Comparison of ENCODE assay signal across 9 mouse cellular contexts in the genomic region with DNA sequence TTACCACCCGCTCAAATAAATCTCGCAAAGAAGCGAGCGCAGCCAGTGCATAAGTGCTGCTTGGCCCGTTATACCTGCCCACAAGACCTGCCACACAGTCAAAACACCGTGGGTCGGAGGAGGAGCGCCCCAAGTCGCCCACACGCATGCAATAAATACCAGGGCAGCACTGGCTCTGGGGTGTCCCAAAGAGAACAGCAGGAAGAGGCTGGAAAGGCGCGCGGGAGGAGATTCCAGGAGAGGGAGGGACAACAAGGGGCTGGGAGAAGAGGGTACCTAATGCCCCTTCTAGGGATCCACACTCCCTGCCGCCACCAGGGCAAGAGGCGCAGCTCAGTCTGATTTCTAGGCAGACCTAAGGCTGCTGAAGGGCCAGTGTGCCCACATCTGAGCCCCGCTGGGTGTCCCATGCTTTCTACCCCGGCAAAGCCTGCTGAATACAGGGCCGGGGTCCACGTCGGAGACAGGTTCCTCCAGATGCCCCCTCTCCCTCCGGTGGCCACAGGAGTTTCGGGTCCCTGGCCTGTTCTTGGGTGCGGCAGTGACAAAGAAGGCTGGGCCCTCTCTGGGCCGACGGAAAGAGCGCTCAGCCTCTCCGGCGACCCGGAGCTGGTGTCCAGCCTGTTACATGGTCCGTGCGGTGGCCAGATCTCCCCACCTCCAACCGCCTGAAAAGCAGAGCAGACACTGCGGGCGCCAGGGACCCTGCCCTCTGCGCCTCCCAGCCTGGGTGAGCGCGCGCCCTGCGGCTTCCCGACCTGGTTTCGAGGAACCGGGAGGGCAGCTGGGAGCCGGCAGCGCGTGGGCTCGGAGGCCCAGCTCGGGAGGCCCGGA. TPM values are rescaled to one million over a fixed set of nuclear protein-coding genes. Genes with fewer than 3 reads are reported as not detected.
DNase-seq lines count a peak whose midpoint lies in the region; ATAC-seq and TF ChIP-seq lines count a peak whose summit lies in the region.
"Had no signal": no experiment of that assay in that cellular context is flagged by ENCODE, and none has a peak within 500 bp of the region (broad histone marks: within the 10 kb centered on the region; RNA-seq: fewer than 3 reads in every experiment).

No protein-coding gene starts in this region.

- no peak for TF ChIP-seq EP300 in lung, postnatal 0 days (IDR thresholded peaks at IDR 0.05)

- H3K36me3 ChIP-seq in lung, postnatal 0 days (ENCODE audit: insufficient read depth, low read length) = no peaks in the 10 kb centered on the region
- H3K36me3 ChIP-seq in forebrain, embryonic 15.5 days = no peaks in the 10 kb centered on the region
- H3K36me3 ChIP-seq in limb, embryonic 14.5 days (ENCODE audit: control insufficient read depth, insufficient read depth, low read length) = peaks cover 33% of the 10 kb centered on the region
- H3K36me3 ChIP-seq in stomach, embryonic 15.5 days = no peaks in the 10 kb centered on the region

- 1% methylated on average over 47 of the region's 48 CpGs for WGBS in lung, postnatal 0 days
- WGBS in forebrain, embryonic 15.5 days = under 1% methylated on average over 48 of the region's 48 CpGs
- under 1% methylated on average over 44 of the region's 48 CpGs for WGBS in limb, embryonic 14.5 days
- 2% methylated on average over 48 of the region's 48 CpGs for WGBS in stomach, embryonic 15.5 days

- H3K27me3 ChIP-seq in lung, postnatal 0 days (replicated peaks; ENCODE audit: insufficient read depth, low read length) = peaks cover 99% of the 10 kb centered on the region
- H3K27me3 ChIP-seq in forebrain, embryonic 15.5 days = peaks cover 78% of the 10 kb centered on the region
- H3K27me3 ChIP-seq in limb, embryonic 14.5 days (ENCODE audit: control insufficient read depth, insufficient read depth, low read length) = peaks cover 46% of the 10 kb centered on the region
- H3K27me3 ChIP-seq in stomach, embryonic 15.5 days (replicated peaks) = peaks cover 88% of the 10 kb centered on the region

- no peak for TF ChIP-seq CTCF in lung, postnatal 0 days (IDR thresholded peaks at IDR 0.05)

- no peak for DNase-seq in lung, postnatal 0 days (ENCODE audit: low spot score)
- no peak for DNase-seq in lung, postnatal 14 days
- no peak for DNase-seq in limb, embryonic 14.5 days (ENCODE audit: low spot score)
- no peak for DNase-seq in thymus, adult 18-20 months
- no peak for DNase-seq in adrenal gland, adult 8-10 months

- peak overlapping the region; percentile 98 for H3K4me2 ChIP-seq in lung, postnatal 0 days (replicated peaks; ENCODE audit: low read depth, low read length)
- H3K4me2 ChIP-seq in forebrain, embryonic 15.5 days (replicated peaks) = peak overlapping the region; percentile 86
- H3K4me2 ChIP-seq in limb, embryonic 14.5 days (replicated peaks; ENCODE audit: low read depth, low read length, severe bottlenecking) = peak overlapping the region; percentile 91
- H3K4me2 ChIP-seq in stomach, embryonic 15.5 days = peak overlapping the region; percentile 95

- H3K9ac ChIP-seq in lung, postnatal 0 days (replicated peaks; ENCODE audit: low read depth) = no peak overlapping the region
- no peak overlapping the region for H3K9ac ChIP-seq in forebrain, embryonic 15.5 days (replicated peaks)
- H3K9ac ChIP-seq in limb, embryonic 14.5 days (ENCODE audit: low read depth, low read length, severe bottlenecking) = peak overlapping the region; percentile 70
- H3K9ac ChIP-seq in stomach, embryonic 15.5 days = no peak overlapping the region

- H3K4me3 ChIP-seq in lung, postnatal 0 days (ENCODE audit: low read depth, low read length) = peak overlapping the region; percentile 60
- peak overlapping the region; percentile 47 for H3K4me3 ChIP-seq in forebrain, embryonic 15.5 days
- H3K4me3 ChIP-seq in limb, embryonic 14.5 days (replicated peaks; ENCODE audit: low read length) = peak overlapping the region; percentile 84
- H3K4me3 ChIP-seq in stomach, embryonic 15.5 days (replicated peaks) = peak overlapping the region; percentile 54

- H3K4me1 ChIP-seq in lung, postnatal 0 days (ENCODE audit: insufficient read depth, low read depth, low read length) = peaks cover 11% of the 10 kb centered on the region; the same call in 1 of the 2 replicates
- peaks cover 73% of the 10 kb centered on the region for H3K4me1 ChIP-seq in forebrain, embryonic 15.5 days
- H3K4me1 ChIP-seq in limb, embryonic 14.5 days (ENCODE audit: control insufficient read depth, insufficient read depth, low read length) = peaks cover 42% of the 10 kb centered on the region
- peaks cover 42% of the 10 kb centered on the region for H3K4me1 ChIP-seq in stomach, embryonic 15.5 days

- H3K9me3 ChIP-seq in lung, postnatal 0 days (ENCODE audit: low read length) = no peaks in the 10 kb centered on the region
- no peaks in the 10 kb centered on the region for H3K9me3 ChIP-seq in forebrain, embryonic 15.5 days
- H3K9me3 ChIP-seq in limb, embryonic 14.5 days (ENCODE audit: control insufficient read depth, low read length) = no peaks in the 10 kb centered on the region
- H3K9me3 ChIP-seq in stomach, embryonic 15.5 days = no peaks in the 10 kb centered on the region

- TF ChIP-seq POLR2A in limb, embryonic 14.5 days (IDR thresholded peaks at IDR 0.05; ENCODE audit: borderline replicate concordance, extremely low read depth, insufficient read depth, insufficient read length) = no peak

- no peak overlapping the region for H3K27ac ChIP-seq in lung, postnatal 0 days (ENCODE audit: low read length)
- H3K27ac ChIP-seq in forebrain, embryonic 15.5 days (replicated peaks) = no peak overlapping the region
- peak overlapping the region; percentile 83 for H3K27ac ChIP-seq in limb, embryonic 14.5 days (replicated peaks; ENCODE audit: low read depth, low read length)
- no peak overlapping the region for H3K27ac ChIP-seq in stomach, embryonic 15.5 days
- H3K27ac ChIP-seq: macrophage had no signal

- peak; percentile 0; the same call in 1 of the 2 replicates for ATAC-seq in lung, postnatal 0 days
- peak; percentile 5; the same call in 1 of the 2 replicates for ATAC-seq in forebrain, embryonic 15.5 days (replicated peaks)
- ATAC-seq in limb, embryonic 14.5 days (ENCODE audit: low FRiP score, low read depth) = peak; percentile 7; the same call in 1 of the 2 replicates
- peak; percentile 16; the same call in 1 of the 2 replicates for ATAC-seq in stomach, embryonic 15.5 days (ENCODE audit: insufficient read depth, low FRiP score, low read depth)
- no peak for ATAC-seq in activated CD4-positive, CD25-positive, alpha-beta regulatory T cell, adult 4 months

RNA-seq across cellular contexts. Expression of a gene that starts 0.7 kb away (rescaled TPM):
- not detected in 2 replicates for polyA plus RNA-seq in lung, postnatal 0 days (2015; fragmentation: Nextera tagmentation; extraction: Ambion mirVana)
- 0.80 and 0.83 TPM in 2 replicates for polyA plus RNA-seq in forebrain, embryonic 15.5 days (2015; fragmentation: Nextera tagmentation; extraction: Ambion mirVana)
- polyA plus RNA-seq in limb, embryonic 14.5 days (2012; rRNA removed) = 80.3 and 93.2 TPM in 2 replicates
- 15.3 and 17.8 TPM in 2 replicates for polyA plus RNA-seq in limb, embryonic 14.5 days (2014; fragmentation: Nextera tagmentation; extraction: Ambion mirVana)
- 1.5 TPM in 2 replicates for polyA plus RNA-seq in stomach, embryonic 15.5 days (2015; fragmentation: Nextera tagmentation; extraction: Ambion mirVana)
- not detected for polyA plus RNA-seq in activated CD4-positive, CD25-positive, alpha-beta regulatory T cell, adult 4 months (2017; shearing (Covaris generic))
- total RNA-seq in adrenal gland, adult 8-10 months (2022) = 1 to 10 TPM; 1.2 to 4.9 (median 2.8) TPM
- polyA plus RNA-seq: macrophage had no signal
